Mouse (Mus musculus) adrenal gland, adult 2 months (tissue): ENCODE data around the gene Faah. TPM values are rescaled to one million over a fixed set of nuclear protein-coding genes. Genes with fewer than 3 reads are reported as not detected.
A peak's percentile ranks its signal among the peaks of the same experiment; 100 is the strongest.

Source experiments
- DNase-seq: peaks from one replicate; pipeline ENCODE4 v3.0.0; 2021
- polyA plus RNA-seq: library from polyadenylated mRNA; depleted of rRNA; stranded (reverse); fragments of >200 nt; gene quantifications from 2 replicates; pipeline ENCODE4 v1.2.3, GENCODE M21; 2012; rRNA removed
- total RNA-seq, 2 experiments: library from RNA; stranded (reverse); gene quantifications; 2 replicates each; pipeline ENCODE4 v1.2.3; 2021

Faah gene
- total and polyA plus RNA-seq, 3 experiments = 3.7 to 4.8 (median 4.7) TPM

DNA sequence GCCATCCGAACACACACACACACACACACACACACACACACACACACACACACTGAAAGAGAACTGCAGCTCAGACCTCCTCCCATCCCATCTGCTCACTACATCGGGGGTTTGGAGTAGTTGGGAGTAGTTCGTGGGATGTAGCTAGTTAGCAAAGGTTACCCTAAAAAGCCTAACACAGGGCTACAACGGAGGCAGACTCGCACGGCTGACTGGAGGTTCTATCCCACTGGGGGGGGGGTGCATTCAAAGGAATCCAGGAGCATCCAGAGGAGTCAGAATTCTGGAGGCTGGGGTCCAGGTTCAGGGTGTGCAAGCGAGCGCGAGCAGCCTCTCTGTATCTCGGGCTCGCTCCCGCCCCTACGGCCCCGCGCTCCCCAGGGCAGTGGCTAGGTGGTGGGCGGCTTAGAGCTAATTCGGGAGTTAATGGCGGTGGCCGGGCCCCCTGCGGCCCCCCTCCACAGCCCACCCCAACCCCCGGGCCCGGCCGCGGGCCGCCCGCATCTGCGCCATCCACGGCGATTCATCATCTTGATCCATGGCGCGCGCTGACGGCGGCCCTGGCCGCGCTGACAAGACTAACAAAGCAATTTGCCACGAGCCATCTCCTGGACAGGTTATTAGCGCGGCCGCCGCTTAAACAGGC lies 73.9 kb downstream of the Faah start:
- DNase-seq = no peak

DNA sequence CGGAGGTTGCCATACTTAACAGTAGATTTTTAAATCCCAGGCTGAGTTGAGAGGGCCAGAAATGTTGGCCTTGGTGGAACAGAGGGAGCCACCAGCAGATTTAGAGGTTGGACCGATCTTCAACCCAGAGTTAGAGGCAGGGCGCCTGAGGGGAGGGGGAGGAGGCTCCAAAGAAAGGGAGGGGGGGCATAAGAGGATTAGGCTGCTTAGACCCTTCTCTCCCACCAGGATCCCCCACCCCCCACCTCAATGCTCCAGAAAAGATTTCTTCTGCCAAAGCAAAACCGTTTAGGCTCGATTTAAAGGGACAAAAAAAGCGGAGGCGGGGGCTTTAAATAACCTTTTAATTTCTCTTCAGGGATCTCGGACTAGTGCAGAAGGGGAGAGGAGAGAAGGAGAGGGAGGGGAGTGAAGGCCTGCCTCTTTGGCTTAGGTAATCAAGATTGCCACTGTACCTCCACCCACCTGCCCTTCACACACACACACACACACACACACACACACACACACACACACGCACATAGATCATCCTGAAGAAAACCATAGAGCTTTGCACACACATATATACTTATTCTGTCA lies 76.4 kb downstream of the Faah start:
- DNase-seq = no peak

DNA sequence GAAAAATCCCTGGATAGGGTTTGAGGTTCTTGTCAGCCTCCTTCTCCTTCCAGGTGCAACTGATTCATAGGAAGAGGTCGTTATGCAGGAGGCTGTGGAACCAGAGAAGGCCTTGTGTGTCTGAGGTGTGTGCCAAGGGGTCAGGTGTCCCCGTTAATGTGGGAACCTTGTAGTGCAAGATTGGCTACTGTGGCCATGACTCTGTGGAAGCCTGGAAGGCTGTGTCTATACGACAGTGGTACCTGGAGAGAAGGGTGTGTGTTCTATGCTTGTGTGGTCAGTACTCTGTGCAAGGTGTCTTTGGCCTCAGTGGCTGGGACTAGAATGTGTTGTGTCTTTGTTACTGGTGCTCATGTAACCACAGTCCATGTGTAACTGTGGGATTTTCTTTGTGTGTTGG lies 77.0 kb downstream of the Faah start:
- DNase-seq = no peak

DNA sequence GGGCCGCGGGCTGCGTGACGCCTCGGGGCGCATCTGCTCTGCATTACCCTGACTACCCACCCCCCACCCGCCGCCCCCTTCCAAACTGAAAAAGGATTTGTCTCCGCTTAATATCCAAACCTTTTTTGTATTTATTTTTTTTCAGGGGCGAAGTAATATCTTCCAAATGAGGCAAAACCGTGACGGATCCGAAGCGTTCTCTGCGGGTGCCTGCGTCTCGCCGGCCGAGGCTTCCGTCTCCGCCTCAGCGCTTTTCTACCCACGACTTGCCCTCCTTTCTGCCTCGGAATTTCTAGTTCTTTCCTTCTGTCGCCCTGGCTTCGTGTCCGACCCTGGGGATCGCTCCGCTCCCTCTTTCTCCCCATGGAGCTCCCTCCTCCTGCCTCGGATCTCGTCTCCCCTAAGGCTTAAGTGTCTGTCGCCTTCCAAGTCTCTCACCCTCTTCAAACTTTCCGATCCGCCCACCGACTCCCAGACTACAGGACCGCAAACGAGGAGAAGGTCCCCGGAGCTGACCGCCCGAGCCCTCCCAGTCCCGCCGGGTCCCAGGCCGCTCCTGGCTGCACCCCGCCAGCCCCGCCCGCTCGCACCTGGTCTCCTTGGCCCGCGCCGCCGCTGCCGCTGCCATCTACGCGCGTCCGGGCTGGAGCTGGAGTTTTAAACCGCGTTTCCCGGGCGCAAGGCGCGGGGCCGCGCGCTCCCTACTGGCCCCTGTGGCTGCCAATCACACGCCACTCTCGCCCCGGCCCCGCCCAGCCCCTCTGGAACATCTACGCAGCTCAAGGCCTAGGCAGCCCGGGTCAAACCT lies 78.2 kb downstream of the Faah start, which contains the start of gene Dmbx1:
Dmbx1 (minus strand) TSS at position 632 of the 808 bp plus-strand sequence.
- DNase-seq = peak; percentile 42

DNA sequence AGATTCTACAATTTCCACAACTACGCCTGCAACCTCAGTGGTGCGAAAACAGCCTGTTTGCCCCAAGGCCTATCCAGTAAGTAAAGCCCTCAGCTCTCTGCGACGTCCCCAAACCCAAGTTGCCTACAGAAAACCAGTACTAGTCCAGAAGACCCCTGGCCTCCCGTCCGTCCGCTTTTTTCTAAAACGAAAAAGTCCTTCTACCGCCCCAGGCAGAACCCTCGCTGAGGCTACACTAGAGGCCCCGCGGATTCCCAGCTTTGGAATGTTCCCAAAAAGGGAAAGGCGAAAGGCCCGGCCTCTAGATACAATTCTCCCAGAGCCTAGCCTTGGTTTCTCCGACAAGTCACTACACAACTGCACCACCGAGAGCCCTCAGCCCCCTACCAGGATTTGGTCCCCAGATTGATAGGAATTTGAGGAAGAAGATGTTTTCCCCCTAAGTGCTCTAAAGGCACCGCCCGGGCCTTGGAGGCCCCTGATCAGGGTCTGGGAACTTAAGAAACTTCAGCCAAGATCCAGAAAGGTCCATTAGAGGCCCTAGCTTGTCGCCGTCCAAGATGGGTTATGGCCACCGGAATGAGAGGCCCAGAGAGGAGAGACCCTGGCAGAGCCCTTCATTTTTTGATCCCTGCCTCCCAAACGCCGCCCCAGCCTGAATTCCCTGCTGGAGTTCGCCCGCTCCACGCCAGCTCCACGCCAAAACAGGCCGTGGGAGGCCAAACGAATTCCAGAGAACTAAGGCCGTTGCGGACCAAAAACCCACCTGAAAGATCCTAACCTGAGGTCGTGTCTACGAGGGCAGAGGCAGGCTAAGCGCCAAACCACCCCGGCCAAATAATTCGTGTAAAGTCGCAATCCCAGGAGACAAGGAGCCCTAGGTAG lies 79.2 kb downstream of the Faah start:
- peak; percentile 22 for DNase-seq

DNA sequence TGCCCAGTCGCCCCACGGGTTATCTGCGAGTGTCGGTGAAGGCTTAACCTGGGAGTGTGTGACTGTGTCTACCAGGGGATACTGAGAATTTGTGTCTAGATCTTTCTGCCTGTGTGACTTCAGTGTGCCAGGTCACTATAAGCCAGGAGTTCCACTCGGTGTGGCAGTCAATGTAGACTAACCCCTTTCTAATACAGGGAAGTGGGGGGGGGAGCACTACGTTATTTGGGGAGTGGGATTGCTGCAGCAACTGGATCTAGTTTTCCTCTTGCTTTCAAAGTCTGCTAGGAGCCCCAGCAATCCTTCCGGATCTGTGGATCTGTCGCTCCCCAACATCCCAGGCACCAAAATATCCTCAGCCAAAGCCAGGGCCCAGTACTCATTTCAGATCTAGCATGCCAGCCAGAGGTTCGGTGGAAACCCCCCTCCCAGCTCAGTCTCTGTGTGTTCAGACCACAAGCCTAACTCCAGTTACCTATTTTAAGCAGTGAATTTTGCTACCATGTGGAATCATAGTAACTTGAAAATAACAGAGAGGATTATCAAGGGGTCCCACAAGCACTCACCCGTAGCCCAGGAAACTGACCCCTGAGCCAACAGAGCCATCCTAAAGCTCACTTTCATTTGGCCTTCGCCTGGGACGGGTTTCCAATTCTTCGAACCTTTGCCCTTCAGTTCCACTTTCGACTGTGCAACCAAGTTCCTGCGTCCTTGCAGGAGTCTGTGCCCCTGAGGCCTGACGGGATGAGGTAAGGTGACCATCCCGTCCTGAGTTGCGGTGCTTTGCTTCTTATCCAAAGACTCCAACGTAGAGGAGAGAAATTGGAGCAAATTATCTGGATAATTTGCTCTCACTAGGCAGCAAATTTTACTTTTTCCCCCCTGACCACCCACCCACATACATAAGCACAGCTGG lies 80.4 kb downstream of the Faah start:
- DNase-seq = peak; percentile 6

DNA sequence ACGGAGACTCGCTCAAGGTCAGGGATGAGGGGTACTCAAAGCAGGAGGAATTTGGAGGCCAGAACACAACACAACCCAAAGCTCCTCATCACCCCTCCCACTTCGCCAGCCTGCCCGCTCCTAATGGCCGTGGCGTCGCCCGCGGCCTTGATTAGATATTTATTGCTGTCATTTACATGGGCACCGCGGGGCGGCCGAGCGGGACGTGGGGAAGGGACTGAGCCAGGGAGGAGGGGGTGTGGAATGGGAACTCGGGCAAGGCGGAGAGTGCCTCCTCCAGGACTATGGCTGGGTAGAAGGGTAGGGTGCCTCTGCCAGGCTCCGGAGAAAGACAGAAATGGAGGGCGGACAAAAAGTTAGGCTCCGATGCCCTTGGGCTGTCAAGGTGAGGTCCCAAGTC lies 81.1 kb downstream of the Faah start:
- peak; percentile 33 for DNase-seq

DNA sequence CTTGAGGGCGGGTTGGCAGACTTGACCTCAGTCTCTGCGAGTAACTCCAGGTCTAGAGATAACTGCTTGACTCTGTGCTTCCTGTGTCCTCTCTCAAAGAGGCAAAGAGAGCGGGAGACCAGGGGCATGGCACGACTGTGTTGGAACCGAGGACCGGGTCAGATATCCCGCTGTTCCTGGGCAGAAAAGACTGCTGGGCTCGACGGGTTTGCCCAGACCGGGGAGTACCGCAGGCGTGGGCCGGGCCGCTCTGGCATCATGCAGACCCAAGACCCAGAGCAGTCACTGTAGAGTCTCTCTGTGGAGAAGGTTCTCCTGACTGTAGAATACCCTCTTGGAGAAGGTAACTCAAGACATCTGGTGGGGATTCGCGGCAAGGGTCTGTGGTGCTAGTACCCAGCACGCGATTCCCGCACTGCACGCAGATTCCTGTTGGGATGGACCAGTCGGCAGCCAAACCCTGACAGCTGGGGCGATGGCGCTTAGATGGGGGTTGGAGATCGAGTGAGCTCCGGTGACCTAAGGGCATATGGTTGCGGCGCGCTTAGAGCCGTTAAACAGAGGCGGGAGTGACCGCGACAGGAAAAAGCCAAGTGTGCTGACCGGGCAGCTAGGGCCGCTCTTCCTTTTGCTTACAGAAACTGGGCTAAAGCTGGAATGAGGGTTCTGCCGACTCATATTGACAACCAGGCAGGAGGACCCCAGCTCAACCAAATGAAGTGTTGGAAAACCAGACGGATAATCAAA lies 81.7 kb downstream of the Faah start:
- peak; percentile 8 for DNase-seq

DNA sequence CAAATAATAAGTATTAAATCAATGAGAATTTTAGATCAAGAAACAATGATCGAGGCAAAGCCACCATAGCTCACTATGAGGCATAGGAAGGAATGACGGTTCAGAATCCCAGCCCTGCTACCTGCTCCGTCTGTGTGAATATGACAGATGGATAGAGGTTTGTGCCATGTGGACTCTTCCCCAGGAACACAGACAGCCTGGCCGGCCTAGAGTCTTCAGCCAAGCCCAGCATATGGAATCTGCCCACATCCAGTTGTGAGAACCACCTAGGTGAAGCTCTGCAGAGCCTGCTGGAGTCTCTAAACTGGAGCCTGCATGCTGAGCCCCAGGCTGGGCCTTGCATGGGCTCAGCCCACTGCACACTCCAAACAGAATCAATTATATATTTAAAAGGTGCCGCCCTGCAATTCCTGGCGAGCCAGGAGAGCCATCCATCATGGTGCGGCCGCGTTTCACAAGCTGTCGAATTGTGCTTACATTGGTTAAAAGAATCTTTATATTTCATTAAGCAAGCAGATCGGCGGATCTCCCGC lies 86.1 kb downstream of the Faah start:
- no peak for DNase-seq

DNA sequence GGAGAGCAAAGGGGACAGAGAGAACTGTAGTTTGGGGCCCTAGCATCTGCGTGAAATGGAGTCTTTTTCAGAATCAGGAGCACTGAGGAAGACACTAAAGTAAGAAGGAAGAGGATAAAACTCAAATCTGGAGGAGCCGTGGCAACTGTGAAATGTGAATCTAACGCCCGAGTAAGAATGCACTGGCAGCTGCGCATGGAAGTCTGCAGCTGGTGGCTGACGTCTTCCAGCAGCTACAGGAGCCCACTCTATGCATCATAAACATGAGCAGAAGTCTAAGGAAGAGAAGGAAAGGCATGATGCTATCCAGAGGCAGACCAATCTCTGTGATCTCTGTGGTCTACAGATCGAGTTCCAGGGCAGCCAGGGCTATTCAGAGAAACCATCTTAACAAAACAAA lies 90.1 kb downstream of the Faah start:
- no peak for DNase-seq

DNA sequence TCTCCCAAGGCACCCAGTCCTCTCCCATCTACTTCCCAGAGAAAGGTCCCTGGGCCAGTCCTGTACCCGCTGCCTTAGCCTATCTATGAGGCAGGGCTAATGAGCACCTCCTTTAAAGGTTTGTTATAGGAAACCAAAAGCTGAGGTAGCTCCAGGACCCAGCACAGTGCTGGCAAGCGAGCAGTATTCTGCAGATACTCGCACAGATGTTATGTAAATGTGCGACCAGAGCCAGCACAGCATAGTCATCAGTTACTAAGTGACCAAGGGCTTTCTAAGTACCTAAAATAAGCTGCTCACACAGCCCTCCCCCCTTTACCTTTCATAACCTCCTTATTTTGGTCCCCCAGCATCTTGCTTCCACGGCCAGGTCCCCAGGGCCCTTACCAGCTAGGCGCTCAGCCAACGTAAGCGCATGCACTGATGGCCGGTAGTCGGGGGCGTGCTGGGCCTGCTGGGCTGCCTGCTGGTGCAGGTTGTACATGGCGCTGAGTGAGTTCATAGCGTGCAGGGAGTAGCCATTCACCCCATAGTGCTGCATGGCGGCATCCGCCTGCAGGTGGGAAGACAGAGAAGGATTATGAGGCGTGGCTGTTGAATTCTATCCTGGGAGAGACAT lies 94.4 kb downstream of the Faah start:
- no peak for DNase-seq

DNA sequence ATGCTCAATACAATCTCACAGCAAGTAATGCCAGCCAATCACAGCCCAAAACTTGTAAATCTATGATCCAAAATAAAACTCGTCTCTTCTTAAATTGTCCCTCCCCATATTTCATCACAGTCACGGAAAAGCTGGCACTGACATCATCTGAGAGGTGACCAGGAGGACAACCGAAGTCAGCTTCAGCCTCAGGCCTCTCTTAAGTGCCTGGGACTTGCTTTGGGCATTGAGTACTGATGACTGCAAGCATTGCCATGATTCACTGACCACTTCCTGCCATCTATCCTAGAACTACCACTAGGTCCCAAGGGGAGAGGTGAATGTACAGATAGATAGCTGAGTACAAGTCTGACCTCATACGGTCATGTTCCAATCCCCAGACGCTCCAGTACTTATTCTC lies 95.0 kb downstream of the Faah start:
- no peak for DNase-seq

DNA sequence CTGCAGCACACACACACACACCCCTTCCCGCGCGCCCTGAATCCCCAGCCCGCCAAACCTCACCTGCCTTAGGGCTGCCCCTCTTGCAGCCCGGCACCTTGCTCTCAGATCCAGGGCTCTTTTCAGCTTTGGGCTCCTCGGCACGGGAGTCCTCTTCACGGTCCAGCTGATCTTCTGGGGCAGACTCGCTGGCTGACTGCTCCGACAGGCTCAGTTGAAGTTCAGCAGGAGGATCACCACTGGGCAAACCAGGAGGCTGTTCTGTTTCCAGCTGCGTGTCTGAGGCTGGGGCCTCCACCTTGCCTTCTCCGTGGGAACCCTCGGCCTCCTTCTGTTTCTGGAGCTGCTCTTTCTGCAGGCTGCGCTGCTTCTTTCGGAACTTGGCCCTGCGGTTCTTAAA lies 97.8 kb downstream of the Faah start:
- no peak for DNase-seq

Other genes starting within 250 kb of the Faah start
- gene Tex38, start 236.9 kb downstream of the Faah start, total RNA-seq = 1 to 10 TPM; 1.6 to 6.5 TPM
- gene Tex38, start 236.9 kb downstream of the Faah start, polyA plus RNA-seq = 0.38 and 1.1 TPM in 2 replicates
- 10 to 100 TPM; 41.9 to 72.8 TPM for gene Atpaf1, start 233.1 kb downstream of the Faah start, total RNA-seq
- 90.6 and 92.6 TPM in 2 replicates for gene Atpaf1, start 233.1 kb downstream of the Faah start, polyA plus RNA-seq
- 10 to 100 TPM; 11.0 to 13.2 TPM for gene Mob3c, start 189.8 kb downstream of the Faah start, total RNA-seq
- gene Mob3c, start 189.8 kb downstream of the Faah start, polyA plus RNA-seq = 37.9 and 39.5 TPM in 2 replicates
- 10 to 100 TPM; 36.4 to 41.6 TPM for gene Mknk1, start 178.7 kb downstream of the Faah start, total RNA-seq
- gene Mknk1, start 178.7 kb downstream of the Faah start, polyA plus RNA-seq = 47.0 and 60.2 TPM in 2 replicates
- gene Kncn, start 133.5 kb downstream of the Faah start, total RNA-seq = not detected
- 0.10 TPM in 1 of 2 replicates, not detected in the other for gene Kncn, start 133.5 kb downstream of the Faah start, polyA plus RNA-seq
- not detected for gene 6430628N08Rik, start 127.3 kb downstream of the Faah start, total RNA-seq
- not detected in 2 replicates for gene 6430628N08Rik, start 127.3 kb downstream of the Faah start, polyA plus RNA-seq
- not detected for gene Dmbx1, start 78.0 kb downstream of the Faah start, total RNA-seq
- not detected in 2 replicates for gene Dmbx1, start 78.0 kb downstream of the Faah start, polyA plus RNA-seq
- gene Nsun4, start 36.0 kb upstream of the Faah start, total RNA-seq = 10 to 100 TPM; 24.4 to 32.7 TPM
- gene Nsun4, start 36.0 kb upstream of the Faah start, polyA plus RNA-seq = 7.7 and 10.3 TPM in 2 replicates
- gene Uqcrh, start 57.1 kb upstream of the Faah start, total RNA-seq = 100 to 1,000 TPM; 439 to 769 TPM
- gene Uqcrh, start 57.1 kb upstream of the Faah start, polyA plus RNA-seq = 33.6 and 37.9 TPM in 2 replicates
- gene Lrrc41, start 57.3 kb upstream of the Faah start, total RNA-seq = 10 to 100 TPM; 63.3 to 71.4 TPM
- 119 and 160 TPM in 2 replicates for gene Lrrc41, start 57.3 kb upstream of the Faah start, polyA plus RNA-seq
- under 1 TPM; 0.58 to 0.62 TPM for gene Rad54l, start 105.8 kb upstream of the Faah start, total RNA-seq
- 0.45 and 0.46 TPM in 2 replicates for gene Rad54l, start 105.8 kb upstream of the Faah start, polyA plus RNA-seq
- 10 to 100 TPM; 48.1 to 70.5 TPM for gene Pomgnt1, start 105.9 kb upstream of the Faah start, total RNA-seq
- 28.0 and 34.9 TPM in 2 replicates for gene Pomgnt1, start 105.9 kb upstream of the Faah start, polyA plus RNA-seq
- 10 to 100 TPM in 1 of 2 experiments, 1 to 10 TPM in 1; 5.2 to 16.2 TPM for gene Lurap1, start 133.4 kb upstream of the Faah start, total RNA-seq
- gene Lurap1, start 133.4 kb upstream of the Faah start, polyA plus RNA-seq = 1.8 and 2.5 TPM in 2 replicates
- not detected for gene Tspan1, start 149.7 kb upstream of the Faah start, total RNA-seq
- gene Tspan1, start 149.7 kb upstream of the Faah start, polyA plus RNA-seq = not detected in 2 replicates
- not detected for gene 1700042G07Rik, start 155.4 kb upstream of the Faah start, total RNA-seq
- gene 1700042G07Rik, start 155.4 kb upstream of the Faah start, polyA plus RNA-seq = not detected in 2 replicates
- gene Gm49337, start 155.5 kb upstream of the Faah start, total RNA-seq = under 1 TPM in 1 of 2 experiments, not detected in 1; 0.52 TPM
- not detected in 2 replicates for gene Gm49337, start 155.5 kb upstream of the Faah start, polyA plus RNA-seq
- gene Pik3r3, start 203.7 kb upstream of the Faah start, total RNA-seq = 10 to 100 TPM; 16.2 to 24.4 TPM
- gene Pik3r3, start 203.7 kb upstream of the Faah start, polyA plus RNA-seq = 14.6 and 21.6 TPM in 2 replicates